Mouse (Mus musculus) cerebellum, adult 2 months (tissue): ENCODE data around the gene Tmem100.

Experiments used
- CTCF ChIP-seq: fragments of 200-500 bp; IDR thresholded peaks from 2 replicates; pipeline ENCODE4 v1.5.1; 2011; ENCODE audit warnings: low read depth, mild to moderate bottlenecking, control low read depth, low read length, moderate library complexity, borderline replicate concordance; ENCODE audit not compliant: insufficient read depth
- POLR2A ChIP-seq: fragments of 200-500 bp; IDR thresholded peaks from 2 replicates; pipeline ENCODE4 v1.6.1; 2011; ENCODE audit warnings: low read length, control low read depth, borderline replicate concordance; ENCODE audit not compliant: insufficient read depth

- TF ChIP-seq CTCF, result no peak
- no peak for TF ChIP-seq POLR2A
These were observed 43.6 kb upstream of the Tmem100 start for GRCm38 (mm10) chr11:89986516-89986915.
